Mouse (Mus musculus) lung, postnatal 36 days (tissue): ENCODE measurements around the gene Rasal1.
A peak's percentile ranks its signal among the peaks of the same experiment; 100 is the strongest.

Source experiments
- DNase-seq: peaks from one replicate; pipeline ENCODE4 v3.0.0; 2022; ENCODE audit warnings: mixed read lengths

Gene Rasal1

DNA sequence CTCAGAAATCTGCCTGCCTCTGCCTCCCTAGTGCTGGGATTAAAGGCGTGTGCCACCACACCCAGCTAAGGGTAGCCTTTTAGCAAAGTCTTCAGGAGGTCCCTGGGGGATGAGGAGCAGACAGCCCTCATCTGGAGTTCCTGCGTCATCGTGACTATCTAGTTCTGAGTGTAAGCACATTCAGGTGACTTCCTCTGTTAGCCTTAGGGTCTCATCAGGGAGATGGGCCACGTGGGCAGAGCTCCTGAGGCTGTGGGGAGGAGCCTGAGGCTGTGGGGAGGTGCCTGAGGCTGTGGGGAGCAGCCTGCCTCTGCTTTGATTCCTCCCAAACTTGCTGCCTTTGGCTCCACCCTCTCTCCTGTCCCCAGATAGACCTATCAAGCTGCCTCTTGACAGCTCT, 48.3 kb downstream of the Rasal1 start:
- DNase-seq = no peak

DNA sequence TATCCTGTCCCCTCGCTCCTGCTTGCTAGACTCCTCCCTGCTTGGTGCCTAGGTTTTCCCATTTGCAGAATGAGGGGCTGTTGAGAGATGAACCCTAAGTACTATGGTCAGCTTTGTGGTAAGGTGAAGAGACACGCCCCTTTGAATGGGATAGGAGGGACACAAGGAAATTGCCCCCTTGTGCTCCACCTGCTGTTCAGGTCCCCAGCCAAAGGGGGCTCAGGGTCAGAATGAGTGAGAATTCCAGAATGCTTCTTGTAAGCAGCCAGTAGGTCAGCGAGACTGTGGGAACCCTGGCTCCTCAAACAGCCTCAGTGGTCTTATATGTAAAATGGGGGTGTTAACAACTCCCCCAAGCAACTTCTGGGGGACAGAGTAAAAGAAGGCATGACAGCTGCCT, 49.6 kb downstream of the Rasal1 start:
- no peak for DNase-seq

DNA sequence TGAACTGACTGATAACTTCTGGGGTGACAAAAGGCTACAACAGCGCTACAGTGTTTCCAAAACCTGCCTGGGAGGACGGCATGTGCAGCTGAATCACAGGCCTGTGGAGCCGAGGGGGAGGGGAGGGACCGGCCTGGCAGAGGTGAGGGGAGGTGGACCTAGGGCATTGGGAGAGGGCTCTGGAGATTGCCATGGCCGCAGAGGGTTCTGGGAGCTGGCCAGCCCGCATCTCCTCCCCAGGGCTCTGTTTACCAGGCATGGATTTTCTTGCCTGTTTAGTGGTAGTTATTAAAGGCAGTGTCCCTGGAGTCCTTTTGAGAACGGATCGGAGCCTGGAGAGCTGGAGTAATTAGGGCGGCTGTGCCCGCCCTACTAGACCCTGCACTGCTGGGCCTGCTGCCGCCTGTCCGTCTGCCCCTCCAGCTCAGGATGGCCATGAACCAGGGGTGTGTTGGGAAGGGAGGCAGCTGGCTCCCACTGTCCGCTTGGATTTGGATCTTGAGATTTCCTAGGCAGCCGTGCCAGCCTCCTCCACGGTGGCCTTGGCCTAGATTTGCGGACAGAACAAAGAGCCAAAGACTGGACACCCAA, 50.3 kb downstream of the Rasal1 start:
- peak; percentile 30 for DNase-seq

DNA sequence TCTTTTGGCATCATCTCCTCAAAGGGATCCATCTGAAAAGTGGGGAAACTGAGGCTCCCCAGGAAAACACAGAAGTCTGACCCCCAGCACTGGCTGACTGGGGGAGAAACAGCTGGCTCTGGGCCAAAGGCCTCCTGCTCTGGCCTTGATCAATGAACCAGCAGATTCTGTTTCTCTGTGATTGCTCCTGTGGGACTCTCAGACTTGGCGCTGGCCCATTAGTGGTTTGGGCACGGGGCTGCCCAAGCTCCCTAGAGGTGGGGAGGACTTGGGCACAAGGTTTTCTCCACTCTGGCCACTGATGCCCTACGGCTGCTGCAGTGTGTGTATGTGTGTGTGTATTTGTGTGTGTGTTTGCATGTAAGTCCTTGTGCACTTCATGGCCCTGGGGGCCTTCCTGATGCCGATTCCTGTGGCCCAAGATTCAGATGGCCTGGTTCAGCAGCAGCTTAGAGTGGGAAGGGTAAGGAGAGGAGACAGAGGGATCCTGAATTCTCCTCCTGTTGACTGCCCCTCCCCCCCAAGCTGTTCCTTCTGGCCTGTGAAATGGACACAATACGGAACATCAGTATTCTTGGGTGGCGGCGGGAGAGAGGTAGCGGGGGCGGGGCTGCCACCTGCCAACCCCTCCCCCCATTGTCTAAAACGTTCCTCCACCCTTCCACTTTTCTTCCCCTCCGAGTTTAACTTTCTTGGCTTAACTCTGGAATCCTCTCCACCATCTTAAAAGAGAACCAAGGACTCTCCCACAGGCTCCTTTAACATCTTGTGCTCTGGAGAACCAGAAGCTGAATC, 52.6 kb downstream of the Rasal1 start:
- DNase-seq = no peak

DNA sequence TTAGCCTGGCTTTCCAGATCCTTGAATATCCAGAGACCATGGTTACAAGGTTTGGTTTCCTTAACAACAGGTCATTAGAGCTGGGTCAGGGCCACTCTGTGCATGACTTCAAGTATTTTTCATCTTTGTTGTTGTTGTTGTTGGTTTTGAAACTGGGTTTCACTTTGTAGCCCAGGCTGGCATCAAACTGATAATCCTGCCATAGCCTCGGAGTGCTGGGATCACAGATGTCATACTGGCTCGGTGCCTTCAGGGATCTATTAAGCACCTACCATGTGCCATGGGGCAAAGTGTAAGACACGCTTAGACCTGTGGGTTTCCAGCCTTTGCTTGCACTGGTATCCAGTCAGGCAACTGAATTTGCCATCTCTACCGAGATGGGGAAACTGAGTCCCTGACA, 53.8 kb downstream of the Rasal1 start:
- DNase-seq = no peak

GRCm38 (mm10) chr5:120702969-120703368, 54.4 kb downstream of the Rasal1 start:
- DNase-seq = no peak

GRCm38 (mm10) chr5:120703660-120704059, 55.0 kb downstream of the Rasal1 start:
- no peak for DNase-seq

- no peak for DNase-seq
These were observed 55.8 kb downstream of the Rasal1 start for GRCm38 (mm10) chr5:120704421-120704820.

GRCm38 (mm10) chr5:120706541-120706940, 57.9 kb downstream of the Rasal1 start:
- no peak for DNase-seq

- no peak for DNase-seq
These were observed 58.4 kb downstream of the Rasal1 start for GRCm38 (mm10) chr5:120706976-120707375.

DNA sequence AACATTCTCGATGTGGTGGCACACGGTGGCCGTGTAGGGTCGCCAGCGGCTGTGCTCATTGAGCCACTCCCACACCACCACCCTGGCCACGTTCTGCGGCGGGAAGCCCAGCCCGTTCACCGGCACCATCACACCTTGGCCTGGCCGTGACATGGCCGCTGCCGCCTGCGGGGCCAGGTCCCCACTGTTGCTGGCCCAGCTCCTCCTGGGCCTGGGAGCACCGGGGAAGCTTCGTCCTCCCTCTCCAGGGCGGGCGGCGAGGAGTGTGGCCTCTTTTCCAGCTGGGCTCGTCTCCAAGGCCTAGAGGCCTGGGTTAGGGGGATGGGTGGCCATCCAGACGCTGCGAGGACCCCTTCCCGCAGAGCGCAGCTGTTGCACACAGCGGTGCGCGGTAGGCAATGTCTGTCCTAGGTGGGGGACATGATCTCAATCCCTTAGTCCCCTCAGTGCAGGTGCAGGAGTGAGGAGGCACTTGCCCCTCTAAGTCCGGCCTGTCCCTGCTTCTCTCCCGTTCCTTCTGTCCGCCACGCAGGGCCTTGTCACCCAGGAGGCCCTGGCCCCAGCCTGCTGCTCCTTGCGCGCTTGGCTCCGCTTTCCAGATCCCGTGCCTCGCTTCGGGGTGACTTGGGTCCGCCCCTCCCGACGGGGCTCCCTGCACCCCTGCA, 61.7 kb downstream of the Rasal1 start:
- DNase-seq = no peak

DNA sequence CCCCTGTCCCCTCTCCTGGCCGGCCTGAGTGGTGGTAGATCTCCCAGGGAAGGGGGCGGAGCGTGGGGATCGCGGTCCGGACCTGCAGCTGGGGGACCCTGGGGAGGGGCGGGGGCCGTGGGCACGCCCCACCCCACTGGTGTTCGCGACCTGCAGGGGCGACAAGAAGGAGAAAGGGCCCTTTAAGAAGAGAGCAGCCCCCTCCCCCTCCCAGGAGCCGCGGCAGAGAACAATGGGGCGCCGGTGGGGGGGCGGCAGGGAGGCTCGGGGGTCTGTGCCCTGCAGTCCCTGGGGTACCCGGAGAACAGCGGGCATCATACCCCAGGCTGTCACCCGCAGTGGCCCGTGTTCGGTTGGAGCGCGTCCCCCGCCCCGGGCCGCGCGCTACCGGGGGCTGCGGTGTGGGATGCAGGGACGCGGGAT, 62.2 kb downstream of the Rasal1 start:
- no peak for DNase-seq

GRCm38 (mm10) chr5:120711416-120711815, 62.8 kb downstream of the Rasal1 start:
- peak; percentile 55 for DNase-seq

DNA sequence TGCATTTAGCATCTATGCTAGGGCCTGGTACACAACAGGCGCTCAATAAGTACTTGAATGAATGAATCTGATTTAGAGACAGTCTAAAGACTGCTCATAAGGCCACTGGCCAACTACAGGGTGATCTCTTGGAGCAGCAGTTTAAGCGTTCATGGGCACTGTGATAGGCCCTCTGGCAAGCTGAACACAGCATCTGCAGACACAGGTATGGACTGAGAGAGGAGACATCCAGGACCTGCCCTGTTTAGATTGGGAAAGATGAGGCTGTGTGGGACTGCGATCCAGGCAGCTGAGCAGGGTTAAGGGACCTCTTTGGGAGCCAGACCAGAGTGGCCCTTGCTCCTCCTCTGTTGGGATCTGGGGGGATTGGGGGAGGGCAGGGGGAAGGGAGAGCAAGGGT, 63.2 kb downstream of the Rasal1 start, which contains the start of gene Dtx1:
Gene Dtx1, minus strand, starts transcription at position 101 of the 400 bp plus-strand sequence.
- DNase-seq = no peak

- no peak for DNase-seq
These were observed 64.1 kb downstream of the Rasal1 start for GRCm38 (mm10) chr5:120712721-120713120.

DNA sequence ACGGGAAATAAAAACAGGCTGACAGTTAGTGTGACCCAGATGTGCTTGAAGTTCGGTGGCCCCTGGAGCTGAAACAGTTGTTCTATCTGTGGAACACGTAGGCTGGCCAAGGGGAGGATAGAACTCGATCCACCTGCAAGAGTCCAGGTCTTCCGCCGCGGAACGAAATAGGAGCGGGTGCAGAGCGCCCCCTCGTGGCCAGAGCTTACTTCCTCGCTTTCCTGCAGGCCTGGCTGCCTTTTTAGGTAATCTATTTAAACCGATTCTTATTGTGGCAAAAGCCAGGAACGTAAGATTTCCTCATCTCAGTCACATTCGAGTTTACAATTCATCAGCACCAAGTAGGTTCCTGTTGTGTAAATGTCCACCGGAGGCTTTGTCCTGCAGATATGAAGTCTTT, 65.7 kb downstream of the Rasal1 start:
- DNase-seq = peak; percentile 68

DNA sequence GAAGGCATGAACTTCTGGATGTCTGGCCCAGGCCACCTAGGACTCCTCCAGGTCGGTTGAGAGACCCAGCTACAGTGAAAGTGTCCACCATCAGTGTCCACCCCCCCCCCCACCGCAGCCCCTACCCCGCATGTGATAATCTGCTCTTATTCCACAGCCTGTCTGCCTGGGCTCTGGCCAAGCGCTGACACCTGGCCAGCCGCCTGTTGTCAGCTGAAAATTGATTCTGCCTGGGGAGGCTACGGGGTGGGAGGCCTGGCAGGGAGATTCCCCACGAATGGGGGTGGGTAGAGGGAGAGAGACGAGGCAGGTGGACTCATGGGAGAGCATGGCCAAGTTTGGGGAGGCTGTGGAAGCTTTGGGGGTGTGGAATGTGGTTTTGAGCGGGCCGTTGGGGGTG, 68.5 kb downstream of the Rasal1 start:
- no peak for DNase-seq

DNA sequence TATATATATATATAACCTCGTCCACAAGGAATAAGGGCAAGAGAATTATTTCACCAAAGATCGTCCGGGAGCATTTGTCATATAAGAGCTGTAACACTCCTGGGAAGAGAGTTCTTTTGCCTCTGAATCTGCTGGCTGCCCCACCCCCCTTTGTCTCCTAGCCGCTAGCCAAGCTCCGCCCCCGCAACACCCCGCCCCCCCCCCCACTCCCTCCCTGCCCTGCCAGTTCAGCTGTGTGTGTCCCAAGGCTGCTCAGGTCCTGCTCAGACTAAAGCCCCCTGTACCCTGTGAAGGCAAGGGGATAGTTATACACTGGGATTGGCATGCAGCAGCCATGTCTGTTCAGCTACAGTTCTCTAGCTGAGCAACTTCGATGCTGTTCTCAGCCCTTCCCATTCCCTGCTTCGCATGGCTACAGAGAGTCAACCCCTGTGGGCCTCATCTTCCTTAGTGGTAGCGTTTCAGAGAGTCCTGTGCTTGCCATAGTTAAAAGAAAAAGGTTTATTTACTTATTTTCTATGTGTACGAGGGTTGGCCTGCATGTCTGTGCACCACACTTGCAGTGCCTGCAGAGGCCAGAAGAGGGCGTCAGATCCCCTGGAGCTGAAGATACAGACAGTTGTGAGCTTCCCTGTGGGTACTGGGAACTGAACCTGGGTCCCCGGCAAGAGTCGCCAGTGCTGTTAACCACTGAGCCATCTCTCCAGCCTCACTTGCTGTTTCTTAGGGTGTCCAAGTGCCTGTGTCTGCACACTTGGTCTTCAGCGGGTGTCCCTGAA, 70.2 kb downstream of the Rasal1 start:
- no peak for DNase-seq

DNA sequence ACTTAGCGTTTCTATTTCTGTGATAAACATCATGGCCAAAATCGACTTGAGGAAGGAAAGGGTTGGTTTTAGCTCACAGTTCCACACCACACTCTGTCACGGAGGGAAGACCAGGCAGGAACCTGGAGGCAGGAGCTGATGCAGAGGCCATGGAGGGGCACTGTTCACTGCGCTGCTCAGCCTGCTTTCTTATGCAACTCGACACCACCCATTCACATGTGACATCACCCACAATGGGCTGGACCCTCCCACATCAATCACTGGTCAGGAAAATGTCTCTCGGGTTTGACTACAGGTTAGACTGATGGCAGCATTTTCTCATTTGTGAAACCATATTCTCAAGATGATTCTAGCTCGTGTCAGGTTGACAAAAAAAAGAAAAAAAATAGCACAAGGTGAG, 72.4 kb downstream of the Rasal1 start:
- no peak for DNase-seq

GRCm38 (mm10) chr5:120725811-120726455, 77.3 kb downstream of the Rasal1 start:
- DNase-seq = no peak
